Mouse (Mus musculus) stomach, embryonic 16.5 days (tissue): ENCODE data around the gene Gm12258. TPM values are rescaled to one million over a fixed set of nuclear protein-coding genes. Genes with fewer than 3 reads are reported as not detected.

Experiments
- polyA plus RNA-seq: library from polyadenylated mRNA; unstranded; fragments of >200 nt; fragmentation: Nextera tagmentation; extraction: Ambion mirVana; gene quantifications from 2 replicates; pipeline ENCODE4 v1.2.1, GENCODE M21; 2015

Gm12258 gene
- polyA plus RNA-seq, 1 experiment from 2014 or later: 9.5 TPM

Other genes with a start within 250 kb of the Gm12258 start
- 4.2 and 15.4 TPM in 2 replicates for gene 2210407C18Rik, start 231.1 kb upstream of the Gm12258 start, polyA plus RNA-seq
- 0.17 TPM in 1 of 2 replicates, not detected in the other for gene Olfr323, start 216.7 kb upstream of the Gm12258 start, polyA plus RNA-seq
- 0.66 and 0.67 TPM in 2 replicates for gene Trim58, start 206.7 kb upstream of the Gm12258 start, polyA plus RNA-seq
- gene Olfr322, start 188.4 kb upstream of the Gm12258 start, polyA plus RNA-seq: not detected in 2 replicates
- not detected in 2 replicates for gene Olfr320, start 166.1 kb upstream of the Gm12258 start, polyA plus RNA-seq
- not detected in 2 replicates for gene Olfr319, start 148.0 kb upstream of the Gm12258 start, polyA plus RNA-seq
- not detected in 2 replicates for gene Olfr318, start 123.1 kb upstream of the Gm12258 start, polyA plus RNA-seq
- not detected in 2 replicates for gene Olfr317, start 107.9 kb upstream of the Gm12258 start, polyA plus RNA-seq
- gene Olfr316, start 94.4 kb upstream of the Gm12258 start, polyA plus RNA-seq: not detected in 2 replicates
- not detected in 2 replicates for gene Olfr315, start 74.0 kb upstream of the Gm12258 start, polyA plus RNA-seq
- not detected in 2 replicates for gene Olfr314, start 64.2 kb upstream of the Gm12258 start, polyA plus RNA-seq
- 5.2 and 5.4 TPM in 2 replicates for gene Fam183b, start 45.2 kb upstream of the Gm12258 start, polyA plus RNA-seq
- not detected in 2 replicates for gene Olfr313, start 32.2 kb upstream of the Gm12258 start, polyA plus RNA-seq
- gene Olfr312, start 17.9 kb upstream of the Gm12258 start, polyA plus RNA-seq: not detected in 2 replicates
- gene Olfr311, start 7.9 kb upstream of the Gm12258 start, polyA plus RNA-seq: not detected in 2 replicates
- 5.9 and 7.7 TPM in 2 replicates for gene 2810021J22Rik, start 20.1 kb downstream of the Gm12258 start, polyA plus RNA-seq
- gene Zfp39, start 57.1 kb downstream of the Gm12258 start, polyA plus RNA-seq: 4.7 and 5.4 TPM in 2 replicates
- gene Btnl10, start 70.8 kb downstream of the Gm12258 start, polyA plus RNA-seq: 0.72 and 0.80 TPM in 2 replicates
- gene Rnf187, start 91.8 kb downstream of the Gm12258 start, polyA plus RNA-seq: 113 TPM in 2 replicates
- 44.0 and 50.7 TPM in 2 replicates for gene Hist3h2ba, start 101.8 kb downstream of the Gm12258 start, polyA plus RNA-seq
- gene Hist3h2a, start 107.5 kb downstream of the Gm12258 start, polyA plus RNA-seq: 28.1 and 33.0 TPM in 2 replicates
- 0.17 and 0.27 TPM in 2 replicates for gene Trim17, start 107.5 kb downstream of the Gm12258 start, polyA plus RNA-seq
- gene Trim11, start 130.9 kb downstream of the Gm12258 start, polyA plus RNA-seq: 20.5 and 20.8 TPM in 2 replicates